Mouse (Mus musculus) cerebellum, adult 8-10 months (tissue): ENCODE data around the gene Susd2.

Source experiments
- DNase-seq: peaks from one replicate; pipeline ENCODE4 v3.0.0; 2022

Gene Susd2

GRCm38 (mm10) chr10:75651381-75652068 is 7.7 kb upstream of the Susd2 start:
- no peak for DNase-seq

DNA sequence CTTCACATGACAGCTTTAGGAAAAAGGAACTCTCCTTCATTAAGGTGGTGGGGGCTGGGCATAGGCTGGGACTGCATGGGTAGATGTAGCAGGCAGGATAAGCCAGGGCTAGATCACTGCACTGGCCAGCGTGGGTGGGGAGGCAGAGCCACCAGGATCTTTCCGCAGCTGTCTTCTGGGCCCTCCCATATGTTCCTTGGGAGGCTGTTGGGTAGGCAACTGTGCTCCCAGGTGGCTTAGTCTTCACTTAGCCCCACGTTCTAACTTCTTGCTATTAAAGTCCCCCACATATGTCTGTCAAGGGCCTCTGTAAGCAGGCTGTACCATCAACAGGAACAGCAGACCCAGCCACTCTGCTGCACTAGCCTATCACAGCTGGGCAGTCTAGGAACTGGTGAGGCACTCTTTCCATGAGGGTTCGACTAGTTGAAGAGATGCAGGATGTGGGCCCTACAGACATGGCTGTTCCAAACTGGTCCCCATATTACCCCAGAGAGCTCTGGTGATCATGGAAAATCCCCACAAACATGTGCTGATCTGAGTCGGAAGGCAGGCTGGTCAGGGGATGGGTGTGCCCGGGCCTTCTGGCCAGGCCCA is 6.6 kb upstream of the Susd2 start:
- no peak for DNase-seq

GRCm38 (mm10) chr10:75649406-75649995 is 5.7 kb upstream of the Susd2 start:
- no peak for DNase-seq

- DNase-seq = no peak
Measured at GRCm38 (mm10) chr10:75649001-75649400, 5.2 kb upstream of the Susd2 start.

- no peak for DNase-seq
Measured at GRCm38 (mm10) chr10:75648091-75648490, 4.3 kb upstream of the Susd2 start.

- no peak for DNase-seq
Measured at GRCm38 (mm10) chr10:75647362-75647761, 3.6 kb upstream of the Susd2 start.

GRCm38 (mm10) chr10:75646406-75646805 is 2.6 kb upstream of the Susd2 start:
- DNase-seq = no peak

DNA sequence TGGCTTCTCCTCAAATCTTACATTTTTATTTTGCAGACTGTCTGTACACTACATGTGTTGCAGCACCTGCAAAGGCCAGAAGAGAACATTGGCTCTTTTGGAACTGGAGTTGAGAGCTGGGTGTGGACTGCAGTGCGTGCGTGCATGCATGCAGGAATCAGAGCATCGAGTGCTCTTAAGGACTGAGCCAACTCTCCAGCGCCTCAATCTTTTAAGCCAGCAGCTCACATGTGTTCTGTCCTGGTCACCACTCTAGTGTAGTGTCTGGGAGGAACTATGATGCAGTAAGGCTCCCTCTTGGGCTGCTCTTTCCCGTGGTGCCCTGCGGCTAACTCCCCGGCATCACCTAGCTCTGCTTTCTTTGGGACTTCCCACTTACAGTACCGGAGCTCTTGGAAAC is 1.8 kb upstream of the Susd2 start:
- no peak for DNase-seq

DNA sequence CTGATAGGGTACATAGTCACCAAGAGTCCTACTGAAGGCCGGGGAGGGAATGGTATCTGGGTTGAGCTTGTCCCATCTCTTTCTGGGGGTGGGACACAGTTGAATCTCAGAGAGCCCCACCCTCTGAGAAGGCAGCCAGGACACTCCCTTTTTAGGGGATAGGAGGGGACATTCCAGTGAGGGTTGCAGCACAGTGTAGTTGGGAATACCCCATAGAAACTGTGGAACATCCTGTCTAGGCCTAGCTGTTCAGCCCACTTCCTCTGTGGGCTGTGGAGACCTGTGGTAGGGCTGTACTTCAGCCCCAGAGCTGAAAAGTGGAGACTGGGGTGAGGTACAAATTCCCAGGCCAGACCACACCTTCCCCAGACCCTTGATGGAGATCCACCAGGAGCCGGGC is 917 bp downstream of the Susd2 start:
- DNase-seq = no peak

DNA sequence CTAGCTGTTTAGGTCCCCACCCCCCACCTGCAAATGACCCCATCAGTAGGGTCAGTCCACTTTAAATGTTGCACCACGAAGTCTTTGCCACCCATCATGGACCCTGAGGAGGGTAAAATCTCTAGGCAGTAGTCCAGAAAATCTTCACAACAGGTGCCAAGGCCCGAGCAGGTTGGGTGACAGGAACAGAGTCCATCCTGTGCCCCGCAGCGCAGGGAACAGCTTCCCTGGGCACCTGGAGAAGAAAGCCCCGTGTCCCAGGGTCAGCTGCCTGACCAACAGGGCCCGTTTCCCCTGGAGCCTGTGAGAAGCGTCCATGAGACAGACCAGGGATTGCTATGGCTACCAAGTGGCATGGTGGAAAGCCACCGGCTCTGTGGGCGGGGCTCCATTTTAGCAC is 1.4 kb downstream of the Susd2 start:
- peak; percentile 23 for DNase-seq

DNA sequence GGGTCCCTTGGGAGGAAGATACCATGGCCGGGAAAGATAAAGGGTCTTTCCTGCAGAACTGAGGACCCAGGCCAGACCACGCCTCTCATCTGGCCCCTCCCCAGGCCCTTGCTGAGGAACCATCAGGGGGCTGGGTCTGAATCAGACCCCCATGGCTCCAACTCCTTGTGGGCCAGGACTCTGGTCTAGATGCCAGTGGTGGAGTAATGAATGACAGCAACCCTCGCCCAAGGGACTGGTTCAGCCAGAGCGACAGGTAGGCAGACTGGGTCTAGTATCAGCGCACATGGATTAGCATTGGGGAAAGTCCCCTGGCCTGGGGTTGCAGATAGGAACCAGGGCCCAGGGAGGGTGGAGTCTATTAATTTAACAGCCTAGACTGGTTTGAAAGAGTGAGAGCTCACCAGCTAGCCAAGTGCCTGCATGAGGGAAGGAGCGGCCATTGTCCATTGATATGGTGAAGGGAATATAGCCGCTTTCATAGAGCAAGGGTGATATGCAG is 2.0 kb downstream of the Susd2 start:
- peak; percentile 19 for DNase-seq

DNA sequence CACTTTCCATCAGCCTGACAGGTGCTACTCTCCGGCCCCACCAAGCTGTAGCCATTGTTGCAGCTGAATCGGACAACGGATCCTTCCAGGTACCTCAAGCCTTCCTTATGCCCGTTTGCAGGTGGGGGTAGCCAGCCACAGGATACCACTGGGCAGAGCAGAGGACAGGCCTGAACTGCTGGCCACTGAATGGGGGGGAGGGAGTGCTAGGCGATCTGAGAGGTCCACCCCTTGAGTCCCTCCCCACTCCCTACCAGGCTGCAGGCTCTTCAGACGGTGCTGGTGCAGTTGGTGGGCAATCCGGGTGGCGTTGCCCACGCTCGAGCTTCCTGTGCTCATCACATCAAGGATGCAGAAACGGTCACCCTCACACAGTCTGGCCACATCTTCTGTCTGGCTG is 6.1 kb downstream of the Susd2 start:
- DNase-seq = no peak

- DNase-seq = no peak
Measured at GRCm38 (mm10) chr10:75636084-75636786, 7.6 kb downstream of the Susd2 start.

DNA sequence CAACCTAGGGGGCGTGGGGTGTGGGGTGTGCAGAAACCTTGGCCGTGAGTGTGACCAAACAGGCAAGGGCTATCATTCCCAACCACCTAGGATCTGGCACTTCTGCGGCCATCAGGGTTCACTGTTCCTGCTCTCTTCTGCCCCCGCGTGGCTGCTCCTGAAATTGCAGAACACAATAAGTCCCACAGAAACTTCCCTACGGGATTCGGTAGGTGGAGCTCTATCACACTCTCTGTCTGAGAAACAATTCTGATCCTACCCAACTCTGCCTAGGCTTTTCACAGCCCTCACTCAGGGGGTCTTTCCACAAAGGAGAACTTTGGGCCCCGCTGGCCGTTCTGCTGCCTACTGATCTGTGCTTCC is 8.1 kb downstream of the Susd2 start:
- peak; percentile 95 for DNase-seq

DNA sequence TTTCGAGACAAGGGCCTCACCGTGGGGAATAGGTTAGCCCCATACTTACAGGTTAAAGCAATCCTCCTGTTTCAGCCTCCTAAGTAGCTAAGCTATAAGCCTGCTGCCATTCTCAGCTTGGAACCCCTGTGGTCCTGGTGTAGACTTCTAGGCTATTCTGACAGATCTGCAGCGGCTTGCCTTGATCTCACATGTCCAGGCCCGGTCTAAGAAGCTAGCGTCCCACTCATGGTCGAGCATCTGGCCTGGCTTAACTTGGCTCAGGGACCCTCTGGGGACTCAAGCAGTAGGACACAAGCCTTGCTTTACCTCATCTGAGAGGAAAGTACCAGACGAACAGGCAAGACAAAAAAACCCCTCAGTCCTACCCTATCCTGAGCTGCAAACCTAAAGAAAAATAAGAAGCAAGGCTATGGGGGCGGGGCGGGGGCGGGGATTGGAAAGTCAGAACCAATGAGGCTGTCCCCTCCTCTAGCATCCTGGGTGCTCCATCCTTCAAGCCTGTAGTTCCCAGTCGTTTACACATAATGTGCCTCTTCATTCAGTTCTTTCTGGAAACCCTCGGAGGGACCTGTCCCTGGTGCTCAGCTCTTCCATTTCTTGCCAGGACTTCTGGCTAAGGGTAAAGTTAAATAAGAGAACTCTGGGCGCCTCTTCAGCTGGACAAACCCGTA is 8.7 kb downstream of the Susd2 start:
- DNase-seq = no peak

- DNase-seq = no peak
Measured at GRCm38 (mm10) chr10:75634610-75635009, 9.2 kb downstream of the Susd2 start.

- DNase-seq = no peak
Measured at GRCm38 (mm10) chr10:75633576-75634139, 10.2 kb downstream of the Susd2 start.

GRCm38 (mm10) chr10:75633048-75633447 is 10.8 kb downstream of the Susd2 start:
- DNase-seq = no peak

DNA sequence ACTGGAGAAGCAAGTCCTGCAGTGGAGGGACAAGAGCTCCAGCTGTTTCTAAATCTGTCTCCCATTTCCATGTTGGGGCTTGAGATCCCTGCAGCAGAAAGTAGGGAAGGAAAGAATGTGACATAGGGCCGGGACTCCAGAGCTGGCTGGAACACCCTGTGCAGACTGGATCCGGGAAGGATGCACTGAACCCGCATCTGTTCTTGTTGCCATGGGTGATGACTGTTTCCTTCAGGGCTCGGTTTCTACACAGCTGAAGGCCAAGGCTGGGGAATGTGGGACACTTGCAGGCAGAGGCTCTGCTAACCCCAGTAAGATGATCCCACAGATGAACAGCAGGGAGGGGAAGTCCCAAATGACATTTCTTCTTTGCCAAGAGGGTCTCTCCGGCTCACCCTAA is 11.2 kb downstream of the Susd2 start:
- no peak for DNase-seq

DNA sequence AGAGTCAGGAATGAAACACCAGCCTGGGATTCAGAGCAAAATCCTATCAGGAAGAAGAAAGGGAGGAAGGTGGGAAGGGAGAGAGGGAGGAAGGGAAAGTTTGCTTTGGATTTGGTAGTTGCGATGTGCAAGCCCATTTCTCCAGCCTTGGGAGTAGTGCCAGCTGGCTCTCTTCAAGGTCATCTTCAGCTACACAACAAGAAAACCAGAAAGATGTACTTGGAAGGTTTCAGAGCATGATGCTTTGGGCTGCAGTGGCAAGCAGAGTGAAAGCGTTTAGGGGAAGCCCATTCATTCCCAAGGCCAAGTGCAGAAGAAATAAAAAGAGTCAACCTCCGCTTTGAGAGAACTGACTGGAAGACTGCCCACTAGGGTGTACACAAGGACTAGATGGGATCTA is 16.3 kb downstream of the Susd2 start:
- DNase-seq = no peak

GRCm38 (mm10) chr10:75626991-75627390 is 16.8 kb downstream of the Susd2 start:
- no peak for DNase-seq

DNA sequence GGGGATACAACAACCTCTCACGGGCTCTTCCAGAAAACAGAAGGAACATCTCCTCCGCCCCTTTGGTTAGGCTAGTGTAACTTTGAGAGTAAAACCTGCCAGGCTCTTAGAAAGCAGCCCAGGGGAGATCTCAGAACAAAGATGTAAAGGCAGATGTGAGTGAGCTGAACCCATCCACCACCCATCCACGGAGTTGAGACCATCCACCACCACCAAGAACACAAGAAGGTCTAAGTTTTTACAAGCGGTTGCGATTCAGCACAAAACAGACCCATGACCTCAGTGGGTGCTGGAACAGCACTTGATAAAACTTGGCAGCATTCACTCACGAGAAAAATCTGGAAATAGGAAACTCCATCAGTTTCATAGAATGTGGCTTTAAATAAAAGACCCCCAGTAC is 17.9 kb downstream of the Susd2 start:
- no peak for DNase-seq

DNA sequence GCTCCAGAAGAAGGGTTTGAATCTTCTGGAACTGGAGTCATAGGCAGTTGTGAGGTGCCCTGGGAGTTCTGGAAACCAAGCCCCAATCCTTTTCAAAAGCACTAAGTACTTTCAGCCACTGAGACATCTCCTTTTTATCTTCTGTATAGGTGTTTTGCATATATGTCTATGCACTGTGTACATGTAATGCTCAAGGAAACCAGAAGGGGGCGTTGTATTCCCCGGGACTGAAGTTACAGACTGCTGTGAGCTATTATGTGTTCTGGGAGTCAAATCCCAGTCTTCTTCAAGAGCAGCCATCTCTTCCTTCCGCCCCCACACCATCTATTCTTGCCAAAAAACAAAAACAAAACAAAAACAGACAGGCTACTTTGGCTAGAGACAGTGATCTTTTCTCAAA is 23.0 kb downstream of the Susd2 start:
- DNase-seq = no peak
